Mouse (Mus musculus): ENCODE measurements around the gene Rbm44.

DNA sequence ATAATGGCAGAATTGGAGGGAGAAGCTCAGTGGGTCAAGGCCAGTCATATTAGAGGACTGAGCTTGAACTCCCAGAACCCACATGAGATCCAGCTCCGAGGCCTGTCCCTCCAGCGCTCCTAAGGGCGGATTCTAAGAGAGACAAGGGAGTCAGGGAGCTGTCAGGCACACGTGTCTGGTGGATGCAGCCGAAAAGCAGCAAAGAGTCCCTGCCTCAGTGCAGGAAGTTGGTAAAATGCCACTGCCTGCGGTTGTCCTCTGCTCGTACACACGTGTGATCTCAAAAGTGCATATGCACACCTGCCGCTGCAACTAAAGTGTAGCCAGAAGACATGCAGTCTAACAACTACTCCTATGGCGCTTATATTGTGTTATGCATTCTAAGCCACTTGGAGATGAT lies 38.4 kb downstream of the Rbm44 start:
- TF ChIP-seq CTCF (IDR thresholded peaks at IDR 0.05; ENCODE audit: low read depth) (no peak), EP300 (optimal IDR thresholded peaks at IDR 0.05) (no peak)
